Mouse (Mus musculus): ENCODE measurements around the gene Elmo3. TPM values are rescaled to one million over a fixed set of nuclear protein-coding genes. Genes with fewer than 3 reads are reported as not detected.

The Elmo3 gene
- polyA plus RNA-seq, 1 experiment from 2014 or later, result 1.1 TPM

- Histone ChIP-seq H3K4me3 (replicated peaks; ENCODE audit: low read depth, low read length) (peak within 1 kb of the TSS; percentile 68), H3K4me2 (ENCODE audit: low read length) (peak within 1 kb of the TSS; percentile 91), H3K27ac (replicated peaks; ENCODE audit: low read depth, low read length) (peak within 1 kb of the TSS; percentile 67), H3K9ac (replicated peaks; ENCODE audit: low read length) (peak within 1 kb of the TSS; percentile 80), H3K36me3 (ENCODE audit: control insufficient read depth, insufficient read depth, low read length) (no peaks in the 10 kb centered on the region), H3K27me3 (ENCODE audit: control insufficient read depth, insufficient read depth, low read length) (no peaks in the 10 kb centered on the region; the same call in 1 of the 2 replicates), H3K4me1 (ENCODE audit: control insufficient read depth, insufficient read depth, low read length) (peaks cover 28% of the 10 kb centered on the region), H3K9me3 (ENCODE audit: control insufficient read depth, low read length) (no peaks in the 10 kb centered on the region)
- ATAC-seq (ENCODE audit: low FRiP score, low TSS enrichment), result peak; percentile 36
- WGBS, result 1% methylated on average over 34 of the region's 34 CpGs
- DNase-seq, result peak; percentile 87
Observed at GRCm38 (mm10) chr8:105348450-105349095, 43.2 kb downstream of the Elmo3 start, which contains the start of gene Slc9a5. Gene Slc9a5, plus strand, starts transcription at chr8:105348843.

GRCm38 (mm10) chr8:105349096-105349771 is 43.8 kb downstream of the Elmo3 start:
- ATAC-seq (ENCODE audit: low FRiP score, low TSS enrichment) (peak; percentile 52), DNase-seq (peak; percentile 74)
- H3K4me2 ChIP-seq (ENCODE audit: low read length), result peak overlapping the region; percentile 91
- H3K27ac ChIP-seq (replicated peaks; ENCODE audit: low read depth, low read length), result peak overlapping the region; percentile 67
- H3K36me3 ChIP-seq (ENCODE audit: control insufficient read depth, insufficient read depth, low read length), result no peaks in the 10 kb centered on the region
- peak overlapping the region; percentile 68 for H3K4me3 ChIP-seq (replicated peaks; ENCODE audit: low read depth, low read length)
- H3K4me1 ChIP-seq (ENCODE audit: control insufficient read depth, insufficient read depth, low read length), result peaks cover 28% of the 10 kb centered on the region
- H3K27me3 ChIP-seq (ENCODE audit: control insufficient read depth, insufficient read depth, low read length), result no peaks in the 10 kb centered on the region; the same call in 1 of the 2 replicates
- WGBS, result under 1% methylated on average over 47 of the region's 48 CpGs
- peak overlapping the region; percentile 80 for H3K9ac ChIP-seq (replicated peaks; ENCODE audit: low read length)
- no peaks in the 10 kb centered on the region for H3K9me3 ChIP-seq (ENCODE audit: control insufficient read depth, low read length)

- Histone ChIP-seq H3K27ac (replicated peaks; ENCODE audit: low read depth, low read length) (no peak overlapping the region), H3K36me3 (ENCODE audit: control insufficient read depth, insufficient read depth, low read length) (no peaks in the 10 kb centered on the region), H3K27me3 (ENCODE audit: control insufficient read depth, insufficient read depth, low read length) (no peaks in the 10 kb centered on the region; the same call in 1 of the 2 replicates), H3K9ac (replicated peaks; ENCODE audit: low read length) (peak overlapping the region; percentile 80; the same call in 1 of the 2 replicates), H3K4me3 (replicated peaks; ENCODE audit: low read depth, low read length) (peak overlapping the region; percentile 68), H3K4me1 (ENCODE audit: control insufficient read depth, insufficient read depth, low read length) (peaks cover 28% of the 10 kb centered on the region), H3K4me2 (ENCODE audit: low read length) (peak overlapping the region; percentile 91), H3K9me3 (ENCODE audit: control insufficient read depth, low read length) (no peaks in the 10 kb centered on the region)
- 40% methylated on average over 7 of the region's 7 CpGs for WGBS
- DNase-seq (peak; percentile 29), ATAC-seq (ENCODE audit: low FRiP score, low TSS enrichment) (no peak)
Observed at GRCm38 (mm10) chr8:105350186-105350585, 44.8 kb downstream of the Elmo3 start.

GRCm38 (mm10) chr8:105353583-105354135 is 48.3 kb downstream of the Elmo3 start:
- 75% methylated on average over 8 of the region's 8 CpGs for WGBS
- peaks cover 10% of the 10 kb centered on the region for H3K4me1 ChIP-seq (ENCODE audit: control insufficient read depth, insufficient read depth, low read length)
- DNase-seq (no peak), ATAC-seq (ENCODE audit: low FRiP score, low TSS enrichment) (no peak)
- H3K4me3 ChIP-seq (replicated peaks; ENCODE audit: low read depth, low read length), result no peak overlapping the region
- peaks cover 25% of the 10 kb centered on the region for H3K36me3 ChIP-seq (ENCODE audit: control insufficient read depth, insufficient read depth, low read length)
- H3K9ac ChIP-seq (replicated peaks; ENCODE audit: low read length), result no peak overlapping the region
- H3K27ac ChIP-seq (replicated peaks; ENCODE audit: low read depth, low read length), result no peak overlapping the region
- no peak overlapping the region for H3K4me2 ChIP-seq (ENCODE audit: low read length)
- H3K27me3 ChIP-seq (ENCODE audit: control insufficient read depth, insufficient read depth, low read length), result no peaks in the 10 kb centered on the region
- no peaks in the 10 kb centered on the region for H3K9me3 ChIP-seq (ENCODE audit: control insufficient read depth, low read length)

DNA sequence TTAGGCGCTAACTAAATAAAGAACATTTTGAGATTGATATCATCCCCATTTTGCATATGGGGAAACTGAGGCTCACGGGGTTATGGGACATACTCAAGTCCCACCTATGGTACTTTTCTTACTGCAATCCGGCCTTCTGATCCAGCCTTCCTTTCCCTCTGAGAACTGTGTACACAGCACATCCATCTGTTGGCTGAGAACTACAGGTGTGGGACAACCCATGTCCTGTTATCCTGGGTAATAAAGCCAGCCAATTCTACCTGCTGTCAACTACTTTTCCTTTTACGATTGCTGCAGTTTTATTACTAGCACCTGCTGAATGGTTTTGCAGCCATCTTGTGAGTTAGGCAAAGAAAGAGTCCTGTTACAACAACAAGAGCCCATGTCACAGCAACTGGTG is 49.1 kb downstream of the Elmo3 start:
- 88% methylated on average over 4 of the region's 4 CpGs for whole genome bisulfite sequencing

GRCm38 (mm10) chr8:105355179-105356024 is 50.0 kb downstream of the Elmo3 start:
- H3K4me1 ChIP-seq (ENCODE audit: control insufficient read depth, insufficient read depth, low read length), result peaks cover 3% of the 10 kb centered on the region; the same call in 1 of the 2 replicates
- no peaks in the 10 kb centered on the region for H3K27me3 ChIP-seq (ENCODE audit: control insufficient read depth, insufficient read depth, low read length)
- peaks cover 25% of the 10 kb centered on the region for H3K36me3 ChIP-seq (ENCODE audit: control insufficient read depth, insufficient read depth, low read length)
- 46% methylated on average over 26 of the region's 26 CpGs for WGBS
- ATAC-seq (ENCODE audit: low FRiP score, low TSS enrichment), result no peak
- no peak overlapping the region for H3K9ac ChIP-seq (replicated peaks; ENCODE audit: low read length)
- no peak for DNase-seq
- no peak overlapping the region for H3K4me2 ChIP-seq (ENCODE audit: low read length)
- H3K4me3 ChIP-seq (replicated peaks; ENCODE audit: low read depth, low read length), result no peak overlapping the region
- no peak overlapping the region for H3K27ac ChIP-seq (replicated peaks; ENCODE audit: low read depth, low read length)
- no peaks in the 10 kb centered on the region for H3K9me3 ChIP-seq (ENCODE audit: control insufficient read depth, low read length)

More for the DNA sequence above, 49.1 kb downstream of the Elmo3 start:
- Histone ChIP-seq H3K4me3 (replicated peaks; ENCODE audit: low read depth, low read length) (no peak overlapping the region), H3K36me3 (ENCODE audit: control insufficient read depth, insufficient read depth, low read length) (peaks cover 25% of the 10 kb centered on the region), H3K4me2 (ENCODE audit: low read length) (no peak overlapping the region), H3K27ac (replicated peaks; ENCODE audit: low read depth, low read length) (no peak overlapping the region), H3K4me1 (ENCODE audit: control insufficient read depth, insufficient read depth, low read length) (peaks cover 10% of the 10 kb centered on the region), H3K9ac (replicated peaks; ENCODE audit: low read length) (no peak overlapping the region), H3K9me3 (ENCODE audit: control insufficient read depth, low read length) (no peaks in the 10 kb centered on the region), H3K27me3 (ENCODE audit: control insufficient read depth, insufficient read depth, low read length) (no peaks in the 10 kb centered on the region)
- DNase-seq (no peak), ATAC-seq (ENCODE audit: low FRiP score, low TSS enrichment) (no peak)

DNA sequence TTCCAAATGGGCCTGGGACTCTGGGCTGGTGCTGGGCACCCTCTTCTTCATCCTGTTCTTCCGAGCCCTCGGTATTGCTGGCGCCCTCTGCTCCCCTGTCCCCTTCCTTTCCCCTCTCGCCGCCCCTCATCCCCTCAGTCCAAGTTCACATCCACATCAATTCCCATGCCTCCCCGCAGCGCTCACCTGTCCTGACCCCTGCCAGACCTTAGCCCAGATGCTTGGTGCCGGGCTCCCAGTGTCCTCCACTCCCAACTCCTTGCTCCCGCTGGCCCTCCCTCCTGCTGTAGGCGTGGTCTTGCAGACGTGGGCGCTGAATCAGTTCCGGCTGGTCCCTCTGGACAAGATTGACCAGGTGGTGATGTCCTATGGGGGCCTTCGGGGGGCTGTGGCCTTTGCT is 51.3 kb downstream of the Elmo3 start:
- Histone ChIP-seq H3K9me3 (ENCODE audit: control insufficient read depth, low read length) (no peaks in the 10 kb centered on the region), H3K4me1 (ENCODE audit: control insufficient read depth, insufficient read depth, low read length) (no peaks in the 10 kb centered on the region), H3K4me3 (replicated peaks; ENCODE audit: low read depth, low read length) (no peak overlapping the region), H3K9ac (replicated peaks; ENCODE audit: low read length) (no peak overlapping the region), H3K27me3 (ENCODE audit: control insufficient read depth, insufficient read depth, low read length) (no peaks in the 10 kb centered on the region), H3K36me3 (ENCODE audit: control insufficient read depth, insufficient read depth, low read length) (peaks cover 25% of the 10 kb centered on the region), H3K27ac (replicated peaks; ENCODE audit: low read depth, low read length) (no peak overlapping the region), H3K4me2 (ENCODE audit: low read length) (no peak overlapping the region)
- DNase-seq (no peak), ATAC-seq (ENCODE audit: low FRiP score, low TSS enrichment) (no peak)
- WGBS, result 88% methylated on average over 14 of the region's 14 CpGs

DNA sequence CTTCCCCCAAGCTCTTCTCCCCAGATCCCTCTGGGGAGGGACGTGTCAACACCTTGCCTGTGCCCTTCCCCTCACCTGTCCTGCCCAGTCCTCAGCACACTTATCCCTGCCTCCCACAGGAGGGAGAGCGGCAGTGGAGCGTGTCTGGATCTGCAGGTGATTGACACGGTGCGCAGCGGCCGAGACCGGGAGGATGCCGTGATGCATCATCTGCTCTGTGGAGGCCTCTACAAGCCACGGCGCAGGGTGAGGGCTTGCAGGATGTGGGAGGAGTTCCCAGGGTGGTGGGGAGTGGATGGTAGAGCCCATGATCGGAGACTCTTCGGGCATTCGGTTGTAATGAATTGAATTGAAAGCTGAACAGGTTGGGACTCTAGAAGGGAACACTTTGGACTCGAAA is 53.8 kb downstream of the Elmo3 start:
- Histone ChIP-seq H3K27me3 (ENCODE audit: control insufficient read depth, insufficient read depth, low read length) (no peaks in the 10 kb centered on the region), H3K4me2 (ENCODE audit: low read length) (no peak overlapping the region), H3K9ac (replicated peaks; ENCODE audit: low read length) (no peak overlapping the region), H3K4me1 (ENCODE audit: control insufficient read depth, insufficient read depth, low read length) (no peaks in the 10 kb centered on the region), H3K4me3 (replicated peaks; ENCODE audit: low read depth, low read length) (no peak overlapping the region), H3K36me3 (ENCODE audit: control insufficient read depth, insufficient read depth, low read length) (peaks cover 25% of the 10 kb centered on the region), H3K9me3 (ENCODE audit: control insufficient read depth, low read length) (no peaks in the 10 kb centered on the region), H3K27ac (replicated peaks; ENCODE audit: low read depth, low read length) (no peak overlapping the region)
- WGBS, result 59% methylated on average over 15 of the region's 15 CpGs
- ATAC-seq (ENCODE audit: low FRiP score, low TSS enrichment) (peak; percentile 32; the same call in 1 of the 2 replicates), DNase-seq (no peak)

All from midbrain, embryonic 14.5 days (tissue).